Mouse (Mus musculus) liver, embryonic 13.5 days (tissue): ENCODE results near the gene Samd15. TPM values are rescaled to one million over a fixed set of nuclear protein-coding genes. Genes with fewer than 3 reads are reported as not detected.
A peak's percentile ranks its signal among the peaks of the same experiment; 100 is the strongest.
"Not testable (repeated sequence)": the region's sequence is repeated elsewhere in the genome, so short reads cannot be mapped to it uniquely, and the experiment has no call there.

Source experiments
- ATAC-seq: fragments of 200-750 bp; cut with Nextera tagmentation; 2 replicates; pipeline ENCODE4 v1.8.0; 2017; ENCODE audit warnings: low read depth, mild to moderate bottlenecking, moderate number of reproducible peaks, moderate library complexity
- DNase-seq: peaks from one replicate; pipeline ENCODE4 v3.0.0; 2022
- H3K27ac ChIP-seq: fragments of 300-500 bp; sonication (generic); 2 replicates; pipeline ENCODE4 v1.5.1; 2015; ENCODE audit warnings: moderate library complexity, mild to moderate bottlenecking, inconsistent platforms
- H3K27me3 ChIP-seq: fragments of 300-500 bp; sonication (generic); 2 replicates; pipeline ENCODE4 v1.6.1; 2015; ENCODE audit warnings: mild to moderate bottlenecking, inconsistent platforms
- H3K36me3 ChIP-seq: fragments of 300-500 bp; sonication (generic); 2 replicates; pipeline ENCODE4 v1.6.1; 2015; ENCODE audit warnings: mild to moderate bottlenecking, inconsistent platforms
- H3K4me1 ChIP-seq: fragments of 300-500 bp; sonication (generic); replicated peaks from 2 replicates; pipeline ENCODE4 v1.6.1; 2015; ENCODE audit warnings: inconsistent platforms
- H3K4me2 ChIP-seq: fragments of 300-500 bp; sonication (generic); 2 replicates; pipeline ENCODE4 v1.6.1; 2015; ENCODE audit warnings: inconsistent platforms, mild to moderate bottlenecking, moderate library complexity
- H3K4me3 ChIP-seq: fragments of 300-500 bp; sonication (generic); replicated peaks from 2 replicates; pipeline ENCODE4 v1.5.1; 2015; ENCODE audit warnings: mild to moderate bottlenecking, inconsistent platforms
- H3K9ac ChIP-seq: fragments of 300-500 bp; sonication (generic); 2 replicates; pipeline ENCODE4 v1.6.1; 2015; ENCODE audit warnings: mild to moderate bottlenecking, inconsistent platforms
- H3K9me3 ChIP-seq: fragments of 300-500 bp; sonication (generic); replicated peaks from 2 replicates; pipeline ENCODE4 v1.6.1; 2016; ENCODE audit warnings: inconsistent platforms
- WGBS: fragments of 180-500 bp; shearing (Covaris S2); methylation state at CpG from one replicate; pipeline ENCODE4 v1.1.7; 2015; ENCODE audit not compliant: insufficient replicate concordance; 5-methylcytosine and 5-hydroxymethylcytosine counted together
- polyA plus RNA-seq: library from polyadenylated mRNA; unstranded; fragments of >200 nt; fragmentation: Nextera tagmentation; extraction: Ambion mirVana; gene quantifications from 2 replicates; pipeline ENCODE4 v1.2.1, GENCODE M21; 2015

The Samd15 gene
- polyA plus RNA-seq, 1 experiment from 2014 or later, result 12.4 TPM

DNA sequence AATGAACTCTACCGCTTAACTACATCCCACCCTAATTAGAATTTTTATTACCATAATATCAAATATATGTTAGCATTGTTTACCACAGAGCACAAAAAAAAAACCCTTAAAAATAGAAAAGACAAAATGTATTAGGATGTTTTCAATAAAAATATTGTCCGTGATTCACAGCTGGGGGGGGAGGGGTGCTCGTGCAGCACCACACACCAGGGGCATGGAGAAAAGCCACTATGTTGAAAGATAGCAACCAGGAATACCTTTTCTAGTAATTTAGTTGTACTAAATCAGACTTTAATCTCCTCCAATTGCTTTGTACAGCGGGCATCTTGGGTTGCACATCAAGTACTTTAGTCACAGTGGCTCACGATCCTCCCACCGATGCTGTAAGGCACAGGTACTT, 731 bp upstream of the Samd15 start:
- H3K9ac ChIP-seq, result peak overlapping the region; percentile 79; the same call in 1 of the 2 replicates
- H3K27me3 ChIP-seq, result peaks cover 31% of the 10 kb centered on the region

DNA sequence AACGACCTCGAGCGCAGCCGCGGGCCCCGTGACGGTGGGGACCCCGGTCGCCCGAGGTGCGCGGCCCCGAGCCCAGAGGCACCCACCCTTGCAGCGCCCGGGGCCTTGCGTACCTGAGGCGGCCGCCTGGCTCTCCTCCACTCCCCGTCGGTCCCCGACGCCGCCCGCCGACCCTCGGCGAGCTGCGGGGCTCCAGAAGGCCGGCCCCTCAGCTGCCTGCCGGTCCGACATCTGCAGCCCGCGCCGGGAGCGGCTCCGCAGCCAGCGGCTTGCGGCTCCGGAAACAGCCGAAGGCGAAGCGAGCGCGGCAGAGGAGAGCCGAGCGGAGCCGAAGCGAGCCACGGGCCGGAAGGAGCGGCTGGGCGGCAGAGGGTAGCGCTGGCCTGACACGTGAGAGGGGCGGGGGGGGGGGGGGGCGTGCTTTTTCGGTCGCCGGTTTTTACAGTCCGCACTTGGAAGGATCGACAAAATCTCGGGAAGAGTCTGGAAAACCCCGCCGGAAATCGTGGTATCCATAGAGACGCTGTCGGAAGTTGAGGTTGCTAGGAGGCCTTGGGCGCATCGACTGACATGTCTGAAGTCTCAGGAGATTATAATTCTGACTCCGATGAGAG, 557 bp downstream of the Samd15 start, which contains the start of gene Tmed8:
Gene Tmed8, minus strand, starts transcription at position 482 of the 614 bp plus-strand sequence.
- under 1% methylated on average over 57 of the region's 70 CpGs for WGBS
- H3K27ac ChIP-seq, result no peak within 1 kb of the TSS
- peak within 1 kb of the TSS; percentile 95 for H3K4me2 ChIP-seq
- peaks cover 23% of the 10 kb centered on the region for H3K4me1 ChIP-seq
- H3K27me3 ChIP-seq, result peaks cover 31% of the 10 kb centered on the region
- DNase-seq (peak; percentile 61), ATAC-seq (peak; percentile 81)
- peak within 1 kb of the TSS; percentile 79 for H3K9ac ChIP-seq
- H3K9me3 ChIP-seq, result no peaks in the 10 kb centered on the region
- H3K4me3 ChIP-seq, result peak within 1 kb of the TSS; percentile 74
- H3K36me3 ChIP-seq, result no peaks in the 10 kb centered on the region

More for the DNA sequence above, 731 bp upstream of the Samd15 start:
- H3K27ac ChIP-seq, result no peak overlapping the region
- ATAC-seq, result no peak
- peak overlapping the region; percentile 95 for H3K4me2 ChIP-seq
- no peaks in the 10 kb centered on the region for H3K36me3 ChIP-seq
- WGBS, result 72% methylated on average over 6 of the region's 6 CpGs
- H3K9me3 ChIP-seq, result no peaks in the 10 kb centered on the region
- peak overlapping the region; percentile 74; the same call in 1 of the 2 replicates for H3K4me3 ChIP-seq
- DNase-seq, result no peak
- peaks cover 23% of the 10 kb centered on the region for H3K4me1 ChIP-seq

- no peak for DNase-seq
- H3K27me3 ChIP-seq, result peaks cover 31% of the 10 kb centered on the region
- H3K4me2 ChIP-seq, result no peak overlapping the region
- no peak overlapping the region for H3K27ac ChIP-seq
- no peak overlapping the region for H3K9ac ChIP-seq
- H3K4me1 ChIP-seq, result peaks cover 23% of the 10 kb centered on the region
- no peak overlapping the region for H3K4me3 ChIP-seq
- no peaks in the 10 kb centered on the region for H3K36me3 ChIP-seq
- WGBS, result 48% methylated on average over 5 of the region's 5 CpGs
- H3K9me3 ChIP-seq, result no peaks in the 10 kb centered on the region
- no peak for ATAC-seq
Measured at GRCm38 (mm10) chr12:87201694-87202093, 2.2 kb downstream of the Samd15 start.

DNA sequence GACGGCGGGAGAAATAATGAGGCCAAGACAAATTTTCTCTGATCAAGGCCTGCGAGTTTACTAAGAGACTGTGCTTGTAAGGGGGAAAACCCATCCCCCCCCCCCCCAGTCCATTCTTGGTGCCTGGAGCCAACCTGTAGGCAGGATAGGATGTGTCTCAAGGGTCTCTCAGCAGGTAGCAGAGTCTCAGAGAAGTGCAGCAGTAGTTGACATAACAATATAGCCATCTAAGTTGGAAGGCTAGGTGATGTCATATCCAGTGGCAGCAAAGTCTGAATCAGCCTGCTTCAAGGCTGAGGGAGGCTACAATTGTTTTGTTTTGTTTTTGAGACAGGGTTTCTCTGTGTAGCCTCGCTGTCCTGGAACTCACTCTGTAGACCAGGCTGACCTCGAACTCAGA, 6.3 kb downstream of the Samd15 start:
- peaks cover 11% of the 10 kb centered on the region for H3K27me3 ChIP-seq
- H3K4me1 ChIP-seq, DNase-seq, H3K36me3 ChIP-seq, H3K4me3 ChIP-seq, H3K9me3 ChIP-seq, H3K27ac ChIP-seq, H3K4me2 ChIP-seq, ATAC-seq, H3K9ac ChIP-seq: not testable (repeated sequence)
- WGBS, result 73% methylated on average over 5 of the region's 5 CpGs

DNA sequence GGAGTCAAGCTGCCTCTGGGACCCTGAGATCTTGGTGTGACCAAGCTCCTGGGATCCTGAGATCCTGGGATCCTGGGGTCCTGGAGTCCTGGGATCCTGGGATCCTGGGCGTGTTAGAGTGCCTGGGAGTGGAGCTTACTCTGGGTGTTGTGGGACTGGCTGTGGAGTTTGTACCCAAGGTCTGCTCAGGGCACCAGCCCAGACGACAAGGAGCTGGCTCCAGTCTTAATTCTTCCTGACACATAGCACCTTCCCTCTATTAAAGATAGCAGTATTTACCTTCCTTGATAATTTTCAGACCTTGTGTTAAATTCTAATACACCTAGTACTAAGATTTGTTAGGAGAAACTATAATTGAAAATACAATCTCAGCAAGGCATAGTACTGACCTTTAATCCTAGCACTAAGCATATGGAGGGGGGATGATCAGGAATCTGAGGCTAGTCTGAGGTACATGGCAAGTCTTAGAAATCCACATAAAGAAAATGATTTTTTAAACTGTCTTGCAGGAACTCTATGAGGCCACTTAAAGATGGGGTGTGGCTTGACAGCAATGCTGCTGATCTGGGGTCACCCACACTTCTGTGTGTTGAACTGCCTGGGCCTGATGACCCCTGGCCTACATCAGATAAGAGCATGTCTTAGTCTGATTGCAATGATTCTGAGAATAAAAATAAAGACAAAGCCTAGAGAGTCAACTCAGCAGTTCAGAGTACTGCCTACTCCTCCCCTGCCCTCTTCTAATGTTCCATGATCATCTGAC, 13.5 kb downstream of the Samd15 start:
- Histone ChIP-seq H3K27me3 (no peaks in the 10 kb centered on the region), H3K9me3 (no peaks in the 10 kb centered on the region), H3K4me2 (no peak overlapping the region), H3K4me3 (no peak overlapping the region), H3K9ac (no peak overlapping the region), H3K27ac (no peak overlapping the region), H3K4me1 (no peaks in the 10 kb centered on the region), H3K36me3 (no peaks in the 10 kb centered on the region)
- WGBS, result 32% methylated on average over 2 of the region's 2 CpGs
- ATAC-seq (no peak), DNase-seq (no peak)

DNA sequence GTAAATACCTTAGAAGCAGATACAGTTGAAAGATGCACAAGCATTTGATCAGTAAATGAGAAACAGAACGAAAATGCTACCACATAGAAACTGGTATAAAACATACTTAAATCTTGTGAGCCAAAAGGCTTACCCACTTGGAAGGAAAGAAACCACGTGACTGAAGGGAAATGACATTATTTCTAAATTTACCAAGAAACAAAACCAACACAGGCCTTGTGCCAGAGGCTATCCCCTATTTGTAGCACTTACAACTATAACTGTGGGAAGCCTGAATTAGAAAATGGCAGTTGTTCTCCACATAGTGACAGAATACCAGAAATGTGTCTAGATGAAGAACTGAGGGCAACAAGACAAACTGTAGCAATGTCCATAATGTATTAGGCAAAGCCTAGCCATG, 16.5 kb downstream of the Samd15 start:
- no peaks in the 10 kb centered on the region for H3K9me3 ChIP-seq
- H3K27ac ChIP-seq, result no peak overlapping the region
- DNase-seq (no peak), ATAC-seq (no peak)
- H3K36me3 ChIP-seq, result no peaks in the 10 kb centered on the region
- no peak overlapping the region for H3K4me2 ChIP-seq
- H3K27me3 ChIP-seq, result no peaks in the 10 kb centered on the region
- H3K4me3 ChIP-seq, result no peak overlapping the region
- WGBS, result 44% methylated on average over 2 of the region's 2 CpGs
- H3K9ac ChIP-seq, result no peak overlapping the region
- no peaks in the 10 kb centered on the region for H3K4me1 ChIP-seq

GRCm38 (mm10) chr12:87217596-87217995, 18.1 kb downstream of the Samd15 start:
- Histone ChIP-seq H3K27ac (no peak overlapping the region), H3K9ac (no peak overlapping the region), H3K4me3 (no peak overlapping the region), H3K4me2 (no peak overlapping the region), H3K4me1 (no peaks in the 10 kb centered on the region), H3K27me3 (no peaks in the 10 kb centered on the region), H3K36me3 (no peaks in the 10 kb centered on the region), H3K9me3 (no peaks in the 10 kb centered on the region)
- ATAC-seq, result no peak
- DNase-seq, result no peak

- H3K27me3 ChIP-seq, result no peaks in the 10 kb centered on the region
- H3K4me2 ChIP-seq, result no peak overlapping the region
- H3K9ac ChIP-seq, result no peak overlapping the region
- ATAC-seq (no peak), DNase-seq (no peak)
- H3K4me3 ChIP-seq, result no peak overlapping the region
- 72% methylated on average over 7 of the region's 7 CpGs for WGBS
- H3K27ac ChIP-seq, result no peak overlapping the region
- H3K4me1 ChIP-seq, result no peaks in the 10 kb centered on the region
- no peaks in the 10 kb centered on the region for H3K9me3 ChIP-seq
- no peaks in the 10 kb centered on the region for H3K36me3 ChIP-seq
Measured at GRCm38 (mm10) chr12:87219362-87219761, 19.8 kb downstream of the Samd15 start.

GRCm38 (mm10) chr12:87224950-87225349, 25.4 kb downstream of the Samd15 start:
- H3K4me3 ChIP-seq, result no peak overlapping the region
- no peaks in the 10 kb centered on the region for H3K27me3 ChIP-seq
- DNase-seq (no peak), ATAC-seq (peak; percentile 47; the same call in 1 of the 2 replicates)
- H3K27ac ChIP-seq, result no peak overlapping the region
- H3K9ac ChIP-seq, result no peak overlapping the region
- peaks cover 17% of the 10 kb centered on the region for H3K4me1 ChIP-seq
- 0 out of 2 replicates have a peak, but pooled peaks cover 3% of the 10 kb centered on the region for H3K9me3 ChIP-seq
- 45% methylated on average over 10 of the region's 10 CpGs for WGBS
- no peaks in the 10 kb centered on the region for H3K36me3 ChIP-seq
- H3K4me2 ChIP-seq, result peak overlapping the region; percentile 36

DNA sequence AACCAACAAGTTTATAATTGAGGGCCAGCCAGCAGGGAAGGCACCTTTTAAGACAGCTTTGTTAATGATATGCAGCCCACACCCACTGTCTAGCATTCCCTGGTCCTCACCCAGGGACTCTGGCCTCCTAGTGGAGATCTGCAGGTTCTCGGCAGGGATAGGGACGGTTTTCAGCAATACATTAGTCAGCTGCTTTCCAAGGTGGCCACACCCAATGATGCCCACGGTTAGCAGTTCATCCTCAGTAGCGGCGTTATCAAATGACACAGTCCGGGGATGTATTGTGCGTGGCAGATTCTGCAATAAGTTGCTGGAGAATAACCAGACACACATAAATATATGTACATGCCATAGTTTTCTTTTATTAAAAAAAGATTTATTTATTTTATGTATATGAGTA, 27.3 kb downstream of the Samd15 start:
- Histone ChIP-seq H3K27ac (no peak overlapping the region), H3K9me3 (0 out of 2 replicates have a peak, but pooled peaks cover 3% of the 10 kb centered on the region), H3K4me1 (peaks cover 31% of the 10 kb centered on the region), H3K36me3 (no peaks in the 10 kb centered on the region), H3K9ac (no peak overlapping the region), H3K4me2 (no peak overlapping the region), H3K27me3 (no peaks in the 10 kb centered on the region), H3K4me3 (no peak overlapping the region)
- WGBS, result 37% methylated on average over 7 of the region's 7 CpGs
- peak; percentile 8 for DNase-seq
- peak; percentile 53 for ATAC-seq

GRCm38 (mm10) chr12:87229633-87230032, 30.1 kb downstream of the Samd15 start:
- H3K27ac ChIP-seq, result no peak overlapping the region
- WGBS, result 79% methylated on average over 2 of the region's 2 CpGs
- ATAC-seq, result no peak
- H3K9me3 ChIP-seq, result 0 out of 2 replicates have a peak, but pooled peaks cover 3% of the 10 kb centered on the region
- H3K9ac ChIP-seq, result no peak overlapping the region
- DNase-seq, result no peak
- H3K27me3 ChIP-seq, result no peaks in the 10 kb centered on the region
- no peaks in the 10 kb centered on the region for H3K36me3 ChIP-seq
- H3K4me3 ChIP-seq, result no peak overlapping the region
- peaks cover 30% of the 10 kb centered on the region for H3K4me1 ChIP-seq
- H3K4me2 ChIP-seq, result no peak overlapping the region
